Mouse (Mus musculus) ES-E14 (cell line): ENCODE measurements at regions not wholly inside any gene's neighbourhood (a gene's known extent, or its start where the extent isn't known, plus 50 kb on each side); places are given as distances from the start of the nearest gene placed in this dataset.

Experiments
- DNase-seq: peaks from one replicate; pipeline ENCODE4 v3.0.0-alpha.2; 2013; ENCODE audit warnings: low read depth, low spot score
- H3K27ac ChIP-seq: 2 replicates; pipeline ENCODE4 v1.5.1; 2012; ENCODE audit warnings: low read depth, mild to moderate bottlenecking, low read length, moderate library complexity, mixed read lengths; ENCODE audit not compliant: poor library complexity, insufficient read depth, severe bottlenecking
- H3K36me3 ChIP-seq: 2 replicates; pipeline ENCODE4 v1.6.1; 2012; ENCODE audit warnings: mild to moderate bottlenecking, low read length, moderate library complexity, mixed read lengths; ENCODE audit not compliant: control insufficient read depth, poor library complexity, insufficient read depth, severe bottlenecking
- H3K4me1 ChIP-seq, 2 experiments: fragments of 150-350 bp in 1 of 2; sonication (generic) in 1 of 2; 2 replicates each; pipeline ENCODE4 v1.6.1; 2012; ENCODE audit warnings: low read length in 2 of 2, mild to moderate bottlenecking in 1 of 2, mixed read lengths in 1 of 2; ENCODE audit not compliant: control insufficient read depth in 2 of 2, insufficient read depth in 2 of 2, poor library complexity in 1 of 2
- H3K4me3 ChIP-seq, 2 experiments: fragments of 150-350 bp in 1 of 2; sonication (generic) in 1 of 2; 2 replicates each; pipeline ENCODE4 v1.5.1; 2012; ENCODE audit warnings: low read length in 2 of 2, low read depth in 1 of 2, mild to moderate bottlenecking in 1 of 2, mixed read lengths in 1 of 2; ENCODE audit not compliant: insufficient read depth in 1 of 2, poor library complexity in 1 of 2, severe bottlenecking in 1 of 2
- H3K9ac ChIP-seq: 2 replicates; pipeline ENCODE4 v1.6.1; 2012; ENCODE audit warnings: low read depth, mild to moderate bottlenecking, low read length, mixed read lengths; ENCODE audit not compliant: poor library complexity, insufficient read depth, severe bottlenecking
- H3K9me3 ChIP-seq: fragments of 150-350 bp; sonication (generic); 2 replicates; pipeline ENCODE4 v1.6.1; 2012; ENCODE audit warnings: low read depth, mild to moderate bottlenecking, low read length; ENCODE audit not compliant: control insufficient read depth, insufficient read depth
- CHD2 ChIP-seq: IDR thresholded peaks from 2 replicates; pipeline ENCODE4 v1.6.1; 2014; ENCODE audit warnings: mild to moderate bottlenecking, low read depth, low read length, inconsistent platforms
- HCFC1 ChIP-seq: IDR thresholded peaks from 2 replicates; pipeline ENCODE4 v1.6.1; 2012; ENCODE audit warnings: low read length, inconsistent platforms, borderline replicate concordance; ENCODE audit not compliant: insufficient read depth
- MAFK ChIP-seq: IDR thresholded peaks from 2 replicates; pipeline ENCODE4 v1.6.1; 2014; ENCODE audit warnings: mild to moderate bottlenecking, low read depth, low read length, inconsistent platforms; ENCODE audit not compliant: insufficient read depth
- ZC3H11A ChIP-seq: IDR thresholded peaks from 2 replicates; pipeline ENCODE4 v1.6.1; 2012; ENCODE audit warnings: low read depth, mild to moderate bottlenecking, inconsistent platforms, low read length, borderline replicate concordance
- ZNF384 ChIP-seq: IDR thresholded peaks from 2 replicates; pipeline ENCODE4 v1.6.1; 2012; ENCODE audit warnings: low read depth, low read length, inconsistent platforms
- in situ Hi-C, 2 experiments: fragments of 600-800 bp; cut with MboI; formaldehyde crosslinking; loops; one replicate each; pipeline ENCODE4 v1.15.1; 2025; ENCODE audit warnings: low sequenced_read_pairs in 2 of 2, inconsistent platforms in 1 of 2; ENCODE audit not compliant: unreplicated experiment in 2 of 2

GRCm38 (mm10) chr1:141435452-141435851 is 1189.5 kb downstream of the Kcnt2 start:
- Histone ChIP-seq H3K9ac (no peak overlapping the region), H3K27ac (no peak overlapping the region), H3K4me1 (no peaks in the 10 kb centered on the region), H3K9me3 (no peaks in the 10 kb centered on the region), H3K4me3 (no peak overlapping the region), H3K36me3 (no peaks in the 10 kb centered on the region)
- in situ Hi-C loops = no loop called here
- TF ChIP-seq ZNF384 = no peak
- TF ChIP-seq HCFC1 = no peak
- TF ChIP-seq CHD2 = no peak
- no peak for TF ChIP-seq MAFK
- TF ChIP-seq ZC3H11A = no peak
- DNase-seq = peak; percentile 1

- H3K4me1 ChIP-seq = no peaks in the 10 kb centered on the region
- H3K9ac ChIP-seq = no peak overlapping the region
- in situ Hi-C loops = no loop called here
- no peak for DNase-seq
- H3K36me3 ChIP-seq = no peaks in the 10 kb centered on the region
- H3K27ac ChIP-seq = no peak overlapping the region
- TF ChIP-seq CHD2 = no peak
- no peak for TF ChIP-seq MAFK
- no peak for TF ChIP-seq ZC3H11A
- no peaks in the 10 kb centered on the region for H3K9me3 ChIP-seq
- H3K4me3 ChIP-seq = no peak overlapping the region
These were observed 1194.3 kb downstream of the Kcnt2 start for GRCm38 (mm10) chr1:141440234-141440633.

GRCm38 (mm10) chr1:141450960-141451359 is 1205.0 kb downstream of the Kcnt2 start:
- Histone ChIP-seq H3K4me3 (no peak overlapping the region), H3K9ac (no peak overlapping the region), H3K27ac (no peak overlapping the region), H3K9me3 (no peaks in the 10 kb centered on the region), H3K36me3 (no peaks in the 10 kb centered on the region), H3K4me1 (no peaks in the 10 kb centered on the region)
- TF ChIP-seq MAFK = no peak
- no peak for TF ChIP-seq HCFC1
- TF ChIP-seq ZC3H11A = no peak
- TF ChIP-seq ZNF384 = no peak
- no peak for TF ChIP-seq CHD2
- in situ Hi-C loops = no loop called here
- no peak for DNase-seq

GRCm38 (mm10) chr1:141464576-141464975 is 1218.6 kb downstream of the Kcnt2 start:
- in situ Hi-C loops = no loop called here
- Histone ChIP-seq H3K9ac (no peak overlapping the region), H3K4me1 (no peaks in the 10 kb centered on the region), H3K4me3 (no peak overlapping the region), H3K27ac (no peak overlapping the region), H3K9me3 (no peaks in the 10 kb centered on the region), H3K36me3 (no peaks in the 10 kb centered on the region)
- DNase-seq = no peak
- TF ChIP-seq ZNF384 (no peak), ZC3H11A (no peak), HCFC1 (no peak), CHD2 (no peak)
